Mouse (Mus musculus) C2C12 (cell line): ENCODE results near the gene Mfng. TPM values are rescaled to one million over a fixed set of nuclear protein-coding genes. Genes with fewer than 3 reads are reported as not detected.

ENCODE experiments used
- H3K27me3 ChIP-seq: one replicate; pipeline ENCODE4 v1.6.1; 2011; ENCODE audit not compliant: control insufficient read depth, insufficient read depth, insufficient read length
- H3K36me3 ChIP-seq: one replicate; pipeline ENCODE4 v1.6.1; 2011; ENCODE audit not compliant: control insufficient read depth, insufficient read depth
- H3K4me3 ChIP-seq: one replicate; pipeline ENCODE4 v1.5.1; 2011; ENCODE audit warnings: mild to moderate bottlenecking, control low read depth; ENCODE audit not compliant: poor library complexity, insufficient read depth, severe bottlenecking
- H3K79me2 ChIP-seq: one replicate; pipeline ENCODE4 v1.6.1; 2011; ENCODE audit not compliant: control insufficient read depth, insufficient read depth
- H3K79me3 ChIP-seq: one replicate; pipeline ENCODE4 v1.6.1; 2011; ENCODE audit warnings: low read depth, control low read depth
- H3ac ChIP-seq: one replicate; pipeline ENCODE3; 2011; ENCODE audit warnings: low read depth; ENCODE audit not compliant: control insufficient read depth, insufficient read length
- CEBPB ChIP-seq: IDR thresholded peaks from one replicate; pipeline ENCODE4 v1.6.1; 2011; ENCODE audit warnings: low read depth, mild to moderate bottlenecking, control low read depth, moderate library complexity
- CTCF ChIP-seq: IDR thresholded peaks from one replicate; pipeline ENCODE4 v1.5.1; 2011; ENCODE audit not compliant: control insufficient read depth, insufficient read depth, insufficient read length
- FOSL1 ChIP-seq: IDR thresholded peaks from one replicate; pipeline ENCODE4 v1.8.0; 2011; ENCODE audit warnings: mild to moderate bottlenecking, low read length; ENCODE audit not compliant: poor library complexity, insufficient read depth, severe bottlenecking
- MAX ChIP-seq: IDR thresholded peaks from one replicate; pipeline ENCODE4 v1.6.1; 2011; ENCODE audit warnings: mild to moderate bottlenecking, control low read depth
- MYOD1 ChIP-seq: IDR thresholded peaks from one replicate; pipeline ENCODE4 v1.6.1; 2011; ENCODE audit warnings: low read depth; ENCODE audit not compliant: control insufficient read depth, insufficient read length
- MYOG ChIP-seq: IDR thresholded peaks from one replicate; pipeline ENCODE4 v1.6.1; 2011; ENCODE audit not compliant: control insufficient read depth, insufficient read length; ENCODE audit errors: extremely low read depth
- USF1 ChIP-seq: IDR thresholded peaks from one replicate; pipeline ENCODE4 v1.6.1; 2011; ENCODE audit warnings: low read depth, mild to moderate bottlenecking, control low read depth, moderate library complexity
- polyA plus RNA-seq: library from polyadenylated mRNA; unstranded; fragments of >200 nt; fragmentation: generic; extraction: Trizol; gene quantifications from one replicate; pipeline ENCODE4 v1.2.1, GENCODE M21; 2012; ENCODE audit warnings: missing spikeins

Mfng gene
- polyA plus RNA-seq, 1 experiment, result not detected

DNA sequence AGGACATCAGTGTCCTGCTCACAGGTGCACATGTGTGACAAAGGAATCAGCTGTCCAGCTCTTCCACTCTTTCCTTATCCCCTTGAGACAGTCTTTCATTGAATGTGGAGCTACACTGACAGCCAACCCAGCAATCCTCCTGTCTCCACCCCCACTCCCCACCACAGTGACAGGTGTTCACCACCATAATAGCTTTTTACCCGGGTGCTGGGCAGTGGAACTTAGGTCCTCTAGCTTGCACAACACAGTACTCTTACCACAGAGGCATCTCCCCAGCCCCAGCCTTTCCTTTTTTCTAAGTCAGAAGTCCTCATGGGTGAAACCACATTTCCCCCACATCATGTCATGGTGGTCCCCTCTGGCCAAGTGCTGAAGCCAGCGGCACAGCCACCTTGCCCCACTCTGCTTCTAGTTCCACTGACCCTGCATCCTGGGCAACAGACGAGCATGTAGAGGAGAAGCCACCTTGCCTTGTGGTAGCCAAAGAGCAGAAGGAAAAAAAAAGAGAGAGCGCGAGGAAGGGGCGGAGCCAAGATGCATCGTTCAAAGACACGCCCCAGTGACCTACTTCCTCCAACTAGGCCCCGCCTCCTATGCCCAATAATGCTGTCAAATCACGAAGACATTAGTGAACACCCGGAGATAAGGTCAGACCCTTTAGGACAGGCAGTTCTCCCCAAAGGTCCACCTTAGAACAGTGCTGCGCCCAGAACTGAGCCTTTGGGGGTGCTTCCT, 42.8 kb downstream of the Mfng start:
- H3K79me3 ChIP-seq, result no peaks in the 10 kb centered on the region
- peaks cover 69% of the 10 kb centered on the region for H3K27me3 ChIP-seq
- no peaks in the 10 kb centered on the region for H3K36me3 ChIP-seq
- no peak overlapping the region for H3ac ChIP-seq
- TF ChIP-seq MYOG, result no peak
- TF ChIP-seq FOSL1, result no peak
- no peak for TF ChIP-seq MYOD1
- no peak for TF ChIP-seq USF1
- no peak for TF ChIP-seq MAX
- TF ChIP-seq CTCF, result no peak
- TF ChIP-seq CEBPB, result no peak
- no peaks in the 10 kb centered on the region for H3K79me2 ChIP-seq
- no peak overlapping the region for H3K4me3 ChIP-seq

DNA sequence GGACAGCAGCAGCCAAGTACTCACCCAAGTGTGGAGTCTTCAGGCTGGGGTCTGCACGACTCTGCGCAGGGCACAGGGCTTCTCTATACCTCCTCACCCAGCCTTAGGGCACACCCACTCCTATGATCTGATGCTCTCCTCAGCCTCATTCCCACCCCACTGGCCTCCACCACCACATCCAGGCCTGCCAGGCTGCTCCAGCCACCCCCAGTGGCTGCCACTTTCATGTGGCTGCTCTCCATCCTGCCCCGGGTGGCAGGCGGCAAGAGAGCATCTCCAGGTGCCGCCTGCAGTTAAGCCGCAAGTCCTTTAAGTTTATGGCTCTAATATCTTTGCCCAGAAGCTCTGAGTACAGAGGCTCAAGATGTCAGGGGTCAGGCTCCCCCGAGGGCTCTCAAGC, 46.6 kb downstream of the Mfng start:
- Histone ChIP-seq H3K79me3 (no peaks in the 10 kb centered on the region), H3K79me2 (no peaks in the 10 kb centered on the region), H3K27me3 (peaks cover 80% of the 10 kb centered on the region), H3ac (no peak overlapping the region), H3K36me3 (no peaks in the 10 kb centered on the region), H3K4me3 (no peak overlapping the region)
- TF ChIP-seq CTCF (no peak), MAX (no peak), USF1 (no peak), FOSL1 (no peak), MYOD1 (no peak), MYOG (no peak), CEBPB (no peak)

DNA sequence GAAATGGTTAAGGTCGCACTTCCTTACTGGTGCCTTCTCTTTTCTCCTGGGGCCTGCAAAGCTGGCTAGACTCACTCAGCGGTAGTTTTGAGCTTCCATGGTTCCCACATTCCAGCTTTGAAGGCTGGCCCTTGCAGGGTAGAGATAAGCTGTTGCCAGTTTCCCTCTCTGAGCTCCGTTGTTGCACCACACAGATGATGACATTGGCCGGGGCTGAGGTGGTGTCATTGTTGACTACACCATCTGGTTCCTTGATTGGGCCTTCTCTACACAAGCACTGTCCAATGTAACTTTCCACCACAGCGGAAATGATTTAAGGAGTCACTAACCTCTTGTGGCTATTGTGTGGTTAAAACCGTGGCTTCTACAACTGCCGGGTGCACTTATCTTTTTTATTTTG, 52.7 kb downstream of the Mfng start:
- H3K27me3 ChIP-seq, result peaks cover 82% of the 10 kb centered on the region
- no peaks in the 10 kb centered on the region for H3K79me2 ChIP-seq
- no peaks in the 10 kb centered on the region for H3K79me3 ChIP-seq
- no peak overlapping the region for H3ac ChIP-seq
- no peak overlapping the region for H3K4me3 ChIP-seq
- TF ChIP-seq MYOG, result no peak
- TF ChIP-seq CEBPB, result peak; percentile 32
- no peaks in the 10 kb centered on the region for H3K36me3 ChIP-seq

DNA sequence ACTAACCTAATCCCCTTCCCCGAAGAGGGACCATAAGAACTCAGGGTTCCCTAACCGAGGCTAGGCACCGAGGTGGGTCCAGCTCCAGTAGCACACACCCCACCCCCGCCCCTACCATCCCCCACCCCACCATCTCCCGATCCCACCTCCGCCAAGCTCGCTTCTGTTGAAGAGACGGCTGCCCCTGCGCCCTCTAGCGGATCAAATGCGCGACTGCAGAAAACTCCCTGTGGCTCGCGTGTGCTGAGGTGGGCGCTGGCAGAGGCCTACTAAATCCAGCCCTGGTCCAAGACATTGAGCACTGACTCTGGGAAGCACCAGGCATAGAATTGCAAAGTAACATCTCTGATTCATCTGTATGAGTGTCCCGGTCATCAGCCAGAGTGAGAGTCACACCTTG, 53.2 kb downstream of the Mfng start:
- no peaks in the 10 kb centered on the region for H3K79me3 ChIP-seq
- no peaks in the 10 kb centered on the region for H3K36me3 ChIP-seq
- peaks cover 82% of the 10 kb centered on the region for H3K27me3 ChIP-seq
- H3ac ChIP-seq, result no peak overlapping the region
- TF ChIP-seq MAX (no peak), CEBPB (no peak), CTCF (peak; percentile 87), USF1 (no peak), FOSL1 (no peak)
- no peak overlapping the region for H3K4me3 ChIP-seq
- no peaks in the 10 kb centered on the region for H3K79me2 ChIP-seq

DNA sequence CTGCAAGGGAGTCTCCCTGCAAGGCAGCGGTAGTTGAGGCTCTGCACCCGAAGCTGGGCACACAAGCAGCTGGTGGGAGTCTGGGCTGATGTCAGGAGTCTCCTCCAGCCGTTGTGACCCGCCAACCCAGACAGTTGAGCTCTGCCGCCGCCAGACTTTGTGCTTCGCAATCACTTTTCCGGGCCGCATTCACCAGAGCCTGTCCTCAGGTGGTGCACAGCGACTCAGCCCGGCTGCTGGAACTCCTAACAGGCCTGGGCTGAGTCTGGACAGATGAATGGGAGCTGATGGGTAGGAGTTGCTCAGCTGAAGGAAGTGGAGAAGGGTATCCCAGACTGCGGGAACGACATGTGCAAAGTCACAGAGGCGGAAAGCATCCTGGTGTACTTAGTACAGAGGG, 53.9 kb downstream of the Mfng start:
- H3K79me3 ChIP-seq, result no peaks in the 10 kb centered on the region
- no peaks in the 10 kb centered on the region for H3K36me3 ChIP-seq
- H3K79me2 ChIP-seq, result no peaks in the 10 kb centered on the region
- H3K4me3 ChIP-seq, result no peak overlapping the region
- peaks cover 82% of the 10 kb centered on the region for H3K27me3 ChIP-seq
- TF ChIP-seq MAX (no peak), MYOD1 (no peak), FOSL1 (no peak), USF1 (no peak), MYOG (no peak), CTCF (no peak), CEBPB (no peak)
- no peak overlapping the region for H3ac ChIP-seq
